Mouse (Mus musculus): ENCODE measurements around the gene Rtf2. TPM values are rescaled to one million over a fixed set of nuclear protein-coding genes. Genes with fewer than 3 reads are reported as not detected.

Rtf2 gene
- polyA plus RNA-seq, 1 experiment from 2014 or later = 85.3 TPM

Other genes starting within 250 kb of the Rtf2 start
- not detected in 2 replicates for gene Mc3r, start 192.1 kb upstream of the Rtf2 start, polyA plus RNA-seq (2015; fragmentation: Nextera tagmentation; extraction: Ambion mirVana)
- 12.0 and 12.8 TPM in 2 replicates for gene Fam210b, start 95.0 kb upstream of the Rtf2 start, polyA plus RNA-seq (2015; fragmentation: Nextera tagmentation; extraction: Ambion mirVana)
- gene Aurka, start 70.0 kb upstream of the Rtf2 start, polyA plus RNA-seq (2015; fragmentation: Nextera tagmentation; extraction: Ambion mirVana) = 112 and 117 TPM in 2 replicates
- 36.6 and 38.3 TPM in 2 replicates for gene Cstf1, start 69.9 kb upstream of the Rtf2 start, polyA plus RNA-seq (2015; fragmentation: Nextera tagmentation; extraction: Ambion mirVana)
- gene Cass4, start 46.8 kb upstream of the Rtf2 start, polyA plus RNA-seq (2015; fragmentation: Nextera tagmentation; extraction: Ambion mirVana) = 0.32 and 0.36 TPM in 2 replicates
- gene Gcnt7, start 18.0 kb downstream of the Rtf2 start, polyA plus RNA-seq (2015; fragmentation: Nextera tagmentation; extraction: Ambion mirVana) = 1.5 and 1.8 TPM in 2 replicates
- 0.64 TPM in 1 of 2 replicates, not detected in the other for gene Fam209, start 32.0 kb downstream of the Rtf2 start, polyA plus RNA-seq (2015; fragmentation: Nextera tagmentation; extraction: Ambion mirVana)
- gene Tfap2c, start 109.0 kb downstream of the Rtf2 start, polyA plus RNA-seq (2015; fragmentation: Nextera tagmentation; extraction: Ambion mirVana) = 0.52 and 0.60 TPM in 2 replicates